Mouse (Mus musculus) limb, embryonic 11.5 days (tissue): ENCODE results near the gene Elavl4. TPM values are rescaled to one million over a fixed set of nuclear protein-coding genes. Genes with fewer than 3 reads are reported as not detected.

Experiments used
- ATAC-seq: fragments of 200-750 bp; cut with Nextera tagmentation; 2 replicates; pipeline ENCODE4 v1.8.0; 2017; ENCODE audit warnings: low read depth; ENCODE audit not compliant: insufficient number of reproducible peaks, low FRiP score, low TSS enrichment
- DNase-seq: peaks from one replicate; pipeline ENCODE4 v3.0.0-alpha.2; 2015; ENCODE audit warnings: low spot score
- H3K27ac ChIP-seq: fragments of 300-500 bp; sonication (generic); replicated peaks from 2 replicates; pipeline ENCODE4 v1.5.1; 2014; ENCODE audit warnings: low read depth, mild to moderate bottlenecking, low read length
- H3K27me3 ChIP-seq: fragments of 300-500 bp; sonication (generic); 2 replicates; pipeline ENCODE4 v1.6.1; 2014; ENCODE audit warnings: mild to moderate bottlenecking, low read length, mixed read lengths; ENCODE audit not compliant: control insufficient read depth, insufficient read depth
- H3K36me3 ChIP-seq: fragments of 300-500 bp; sonication (generic); 2 replicates; pipeline ENCODE4 v1.6.1; 2014; ENCODE audit warnings: mild to moderate bottlenecking, low read length, moderate library complexity, mixed read lengths; ENCODE audit not compliant: control insufficient read depth, insufficient read depth
- H3K4me1 ChIP-seq: fragments of 300-500 bp; sonication (generic); 2 replicates; pipeline ENCODE4 v1.6.1; 2014; ENCODE audit warnings: low read length, mixed read lengths; ENCODE audit not compliant: control insufficient read depth, insufficient read depth
- H3K4me2 ChIP-seq: fragments of 300-500 bp; sonication (generic); 2 replicates; pipeline ENCODE4 v1.6.1; 2014; ENCODE audit warnings: low read depth, mild to moderate bottlenecking, moderate library complexity; ENCODE audit not compliant: severe bottlenecking
- H3K4me3 ChIP-seq: fragments of 300-500 bp; sonication (generic); 2 replicates; pipeline ENCODE4 v1.5.1; 2014; ENCODE audit warnings: low read depth, low read length
- H3K9ac ChIP-seq: fragments of 300-500 bp; sonication (generic); 2 replicates; pipeline ENCODE4 v1.6.1; 2014; ENCODE audit warnings: mild to moderate bottlenecking, low read length
- H3K9me3 ChIP-seq: fragments of 300-500 bp; sonication (generic); 2 replicates; pipeline ENCODE4 v1.6.1; 2016; ENCODE audit warnings: low read length; ENCODE audit not compliant: control insufficient read depth
- WGBS: fragments of 180-500 bp; shearing (Covaris S2); extraction: QIAGEN DNeasy Blood & Tissue Kit; methylation state at CpG from one replicate; pipeline ENCODE4 v1.1.7; 2014; 5-methylcytosine and 5-hydroxymethylcytosine counted together
- polyA plus RNA-seq: library from polyadenylated mRNA; unstranded; fragments of >200 nt; fragmentation: Nextera tagmentation; extraction: Ambion mirVana; gene quantifications from 2 replicates; pipeline ENCODE4 v1.2.1, GENCODE M21; 2014

Elavl4 gene
- polyA plus RNA-seq, 1 experiment from 2014 or later: 4.1 TPM

DNA sequence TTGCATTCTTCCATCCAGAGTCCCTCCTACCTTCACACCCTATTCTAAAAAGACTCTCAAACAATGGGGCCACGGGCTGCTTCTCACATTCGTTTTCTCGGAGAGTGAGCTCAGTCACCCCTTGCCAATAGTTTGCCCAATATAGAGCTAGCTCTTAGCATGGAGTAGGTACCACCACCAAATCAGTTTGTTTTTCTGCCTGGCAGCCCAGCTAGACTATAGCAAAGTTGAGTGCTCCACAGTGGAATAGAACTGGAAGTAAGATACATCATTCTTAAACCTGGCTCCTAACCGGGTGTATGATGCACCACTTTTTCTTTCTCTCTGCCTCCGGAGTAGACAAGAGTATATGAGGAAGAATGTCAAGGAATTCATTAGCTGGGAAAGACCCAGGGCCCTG, 44.7 kb downstream of the Elavl4 start:
- no peaks in the 10 kb centered on the region for H3K36me3 ChIP-seq
- H3K9ac ChIP-seq: no peak overlapping the region
- H3K9me3 ChIP-seq: no peaks in the 10 kb centered on the region
- WGBS: 75% methylated on average over 5 of the region's 5 CpGs
- no peak overlapping the region for H3K27ac ChIP-seq
- no peaks in the 10 kb centered on the region for H3K27me3 ChIP-seq
- ATAC-seq (no peak), DNase-seq (no peak)
- no peak overlapping the region for H3K4me3 ChIP-seq
- H3K4me1 ChIP-seq: no peaks in the 10 kb centered on the region
- H3K4me2 ChIP-seq: no peak overlapping the region

- ATAC-seq (no peak), DNase-seq (no peak)
- no peak overlapping the region for H3K9ac ChIP-seq
- H3K4me3 ChIP-seq: no peak overlapping the region
- H3K27ac ChIP-seq: no peak overlapping the region
- no peaks in the 10 kb centered on the region for H3K27me3 ChIP-seq
- no peaks in the 10 kb centered on the region for H3K36me3 ChIP-seq
- H3K4me1 ChIP-seq: no peaks in the 10 kb centered on the region
- no peaks in the 10 kb centered on the region for H3K9me3 ChIP-seq
- H3K4me2 ChIP-seq: no peak overlapping the region
- 88% methylated on average over 11 of the region's 11 CpGs for WGBS
Observed at GRCm38 (mm10) chr4:110306559-110306958, 45.1 kb downstream of the Elavl4 start.

GRCm38 (mm10) chr4:110295793-110296192, 55.9 kb downstream of the Elavl4 start:
- no peak for DNase-seq
- Histone ChIP-seq H3K36me3 (no peaks in the 10 kb centered on the region), H3K4me3 (no peak overlapping the region), H3K9ac (no peak overlapping the region), H3K4me1 (no peaks in the 10 kb centered on the region), H3K27ac (no peak overlapping the region), H3K9me3 (no peaks in the 10 kb centered on the region), H3K4me2 (no peak overlapping the region), H3K27me3 (no peaks in the 10 kb centered on the region)
- ATAC-seq: no peak
- WGBS: 82% methylated on average over 3 of the region's 3 CpGs

DNA sequence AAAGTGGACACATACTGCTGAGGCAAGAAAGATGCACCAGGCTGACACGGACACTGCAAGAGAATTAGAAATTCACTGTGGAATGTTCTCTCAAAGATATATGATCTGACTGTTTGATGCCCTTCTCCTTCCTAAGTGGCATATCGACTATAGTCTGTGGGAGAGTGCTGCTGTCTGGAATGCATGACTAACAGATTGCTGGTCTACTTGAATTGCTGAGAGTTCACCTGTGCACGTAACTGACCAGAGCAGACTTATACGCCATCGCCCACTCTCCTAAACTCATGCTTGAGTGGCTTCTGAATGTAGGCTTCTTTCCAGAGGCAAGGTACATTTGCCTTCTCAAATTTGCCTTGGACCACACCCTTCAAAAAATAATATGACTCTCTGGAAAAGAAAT, 58.5 kb downstream of the Elavl4 start:
- ATAC-seq: no peak
- Histone ChIP-seq H3K27ac (no peak overlapping the region), H3K36me3 (no peaks in the 10 kb centered on the region), H3K27me3 (no peaks in the 10 kb centered on the region), H3K4me2 (no peak overlapping the region), H3K4me1 (no peaks in the 10 kb centered on the region), H3K9ac (no peak overlapping the region), H3K4me3 (no peak overlapping the region), H3K9me3 (no peaks in the 10 kb centered on the region)
- DNase-seq: no peak
- WGBS: 78% methylated on average over 5 of the region's 5 CpGs

DNA sequence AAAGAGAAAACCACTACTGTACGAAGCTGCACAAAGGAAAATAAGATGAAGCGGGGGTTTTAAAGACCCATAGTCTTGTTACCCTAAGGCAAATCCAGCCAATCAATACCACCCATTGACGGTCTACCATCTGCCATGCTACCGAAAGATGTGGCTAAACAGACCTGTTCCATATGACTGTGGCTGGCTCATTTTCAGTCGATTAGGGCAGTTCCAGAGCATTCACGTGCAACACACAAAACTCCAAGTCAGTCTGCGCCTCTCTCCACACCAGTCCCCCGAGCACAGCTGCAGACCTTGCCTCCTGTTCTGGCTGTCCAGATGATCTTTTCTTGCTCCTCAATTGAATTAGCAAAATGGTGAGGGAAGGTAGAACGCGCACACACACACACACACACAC, 59.2 kb downstream of the Elavl4 start:
- DNase-seq (no peak), ATAC-seq (no peak)
- Histone ChIP-seq H3K9ac (no peak overlapping the region), H3K27ac (no peak overlapping the region), H3K4me1 (peaks cover 2% of the 10 kb centered on the region; the same call in 1 of the 2 replicates), H3K4me3 (no peak overlapping the region), H3K9me3 (no peaks in the 10 kb centered on the region), H3K36me3 (no peaks in the 10 kb centered on the region), H3K27me3 (no peaks in the 10 kb centered on the region), H3K4me2 (no peak overlapping the region)
- WGBS: 78% methylated on average over 10 of the region's 10 CpGs

GRCm38 (mm10) chr4:110290544-110291095, 61.1 kb downstream of the Elavl4 start:
- no peaks in the 10 kb centered on the region for H3K27me3 ChIP-seq
- no peak for DNase-seq
- no peaks in the 10 kb centered on the region for H3K36me3 ChIP-seq
- whole genome bisulfite sequencing: 71% methylated on average over 7 of the region's 7 CpGs
- H3K4me3 ChIP-seq: no peak overlapping the region
- H3K4me1 ChIP-seq: peaks cover 13% of the 10 kb centered on the region; the same call in 1 of the 2 replicates
- no peak overlapping the region for H3K4me2 ChIP-seq
- no peak overlapping the region for H3K9ac ChIP-seq
- no peaks in the 10 kb centered on the region for H3K9me3 ChIP-seq
- H3K27ac ChIP-seq: no peak overlapping the region
- no peak for ATAC-seq

DNA sequence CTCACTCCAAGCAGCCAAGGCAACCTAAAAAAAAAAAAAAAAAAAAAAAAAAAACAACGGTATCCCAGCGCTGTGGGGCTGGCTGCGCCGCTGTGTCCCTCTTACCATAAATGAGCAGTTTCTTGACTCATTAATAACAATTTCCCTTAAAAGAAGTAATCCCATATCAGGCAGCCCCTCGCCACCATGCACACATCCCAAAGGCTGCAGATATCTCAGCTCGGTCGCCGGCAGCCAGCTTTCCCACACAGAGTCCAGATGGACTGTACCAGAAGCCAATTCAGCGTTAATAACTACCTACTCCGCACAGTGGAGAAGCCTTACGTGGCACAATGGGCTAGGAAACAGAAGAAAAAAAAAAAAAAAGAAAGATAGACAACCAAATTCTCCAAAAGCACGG, 61.7 kb downstream of the Elavl4 start:
- Histone ChIP-seq H3K9ac (no peak overlapping the region), H3K9me3 (no peaks in the 10 kb centered on the region), H3K4me1 (peaks cover 13% of the 10 kb centered on the region; the same call in 1 of the 2 replicates), H3K4me3 (no peak overlapping the region), H3K36me3 (no peaks in the 10 kb centered on the region), H3K4me2 (no peak overlapping the region), H3K27me3 (no peaks in the 10 kb centered on the region), H3K27ac (no peak overlapping the region)
- 72% methylated on average over 12 of the region's 12 CpGs for WGBS
- ATAC-seq (no peak), DNase-seq (no peak)

- H3K4me3 ChIP-seq: no peak overlapping the region
- H3K27me3 ChIP-seq: no peaks in the 10 kb centered on the region
- peaks cover 13% of the 10 kb centered on the region; the same call in 1 of the 2 replicates for H3K4me1 ChIP-seq
- H3K4me2 ChIP-seq: no peak overlapping the region
- no peak overlapping the region for H3K9ac ChIP-seq
- DNase-seq: no peak
- WGBS: 21% methylated on average over 11 of the region's 11 CpGs
- H3K27ac ChIP-seq: no peak overlapping the region
- H3K36me3 ChIP-seq: no peaks in the 10 kb centered on the region
- ATAC-seq: no peak
- no peaks in the 10 kb centered on the region for H3K9me3 ChIP-seq
Observed at GRCm38 (mm10) chr4:110287412-110288067, 64.2 kb downstream of the Elavl4 start.
